ENCODE assay signal across 8 mouse cellular contexts in genomic region chr12:35192426-35192769, GRCm38 (mm10).
DNase-seq lines count a peak whose midpoint lies in the region; ATAC-seq and TF ChIP-seq lines count a peak whose summit lies in the region.

No protein-coding gene starts in this region.

- H3K9me3 ChIP-seq in hindbrain, embryonic 11.5 days (ENCODE audit: control insufficient read depth, low read length), result no peaks in the 10 kb centered on the region
- H3K9me3 ChIP-seq in midbrain, embryonic 13.5 days, result no peaks in the 10 kb centered on the region

- H3K27me3 ChIP-seq in hindbrain, embryonic 11.5 days (ENCODE audit: control insufficient read depth, insufficient read depth, low read length), result no peaks in the 10 kb centered on the region
- no peaks in the 10 kb centered on the region for H3K27me3 ChIP-seq in midbrain, embryonic 13.5 days

- peak; percentile 17 for ATAC-seq in CD4-positive, CD25-positive, alpha-beta regulatory T cell, adult 4 months
- peak; percentile 70 for ATAC-seq in hindbrain, embryonic 11.5 days (ENCODE audit: low FRiP score)
- peak; percentile 88 for ATAC-seq in midbrain, embryonic 13.5 days

- 30% methylated on average over 2 of the region's 2 CpGs for WGBS in hindbrain, embryonic 11.5 days
- WGBS in midbrain, embryonic 13.5 days, result 22% methylated on average over 2 of the region's 2 CpGs

- no peak for DNase-seq in gastrocnemius, adult 2 months
- no peak for DNase-seq in gastrocnemius, postnatal 25 days
- no peak for DNase-seq in hindbrain, embryonic 11.5 days (ENCODE audit: low spot score)
- no peak for DNase-seq in cerebellum, postnatal 25 days
- no peak for DNase-seq in left cerebral cortex, postnatal 14 days (ENCODE audit: low spot score in 2 of 2)
- DNase-seq in right cerebral cortex, adult 2 months (ENCODE audit: low spot score in 2 of 2), result no peak

- peak overlapping the region; percentile 3; the same call in 1 of the 2 replicates for H3K4me2 ChIP-seq in hindbrain, embryonic 11.5 days (replicated peaks; ENCODE audit: low read depth, low read length)
- peak overlapping the region; percentile 50 for H3K4me2 ChIP-seq in midbrain, embryonic 13.5 days (replicated peaks)

- no peak for TF ChIP-seq CTCF in gastrocnemius, adult 2 months (IDR thresholded peaks at IDR 0.05)

- H3K27ac ChIP-seq in gastrocnemius, adult 2 months, result no peak overlapping the region
- no peak overlapping the region for H3K27ac ChIP-seq in hindbrain, embryonic 11.5 days (ENCODE audit: low read depth, low read length)
- no peak overlapping the region for H3K27ac ChIP-seq in midbrain, embryonic 13.5 days

- intact Hi-C loops in gastrocnemius, adult 2 months (cut with DNase I), result loop anchor here (10.0 kb wide), 1 partner anchor 1808 kb away; no protein-coding TSS in a partner anchor
- intact Hi-C loops in left cerebral cortex, postnatal 14 days (cut with DNase I), result no loop called here

- H3K4me3 ChIP-seq in gastrocnemius, adult 2 months, result peak overlapping the region; percentile 57
- no peak overlapping the region for H3K4me3 ChIP-seq in hindbrain, embryonic 11.5 days (ENCODE audit: low read depth, low read length)
- H3K4me3 ChIP-seq in midbrain, embryonic 13.5 days (replicated peaks), result peak overlapping the region; percentile 23

- no peak overlapping the region for H3K9ac ChIP-seq in hindbrain, embryonic 11.5 days (ENCODE audit: low read depth, low read length)
- H3K9ac ChIP-seq in midbrain, embryonic 13.5 days (replicated peaks), result no peak overlapping the region

- H3K4me1 ChIP-seq in hindbrain, embryonic 11.5 days (replicated peaks; ENCODE audit: control insufficient read depth, insufficient read depth, low read length), result no peaks in the 10 kb centered on the region
- peaks cover 3% of the 10 kb centered on the region; the same call in 1 of the 2 replicates for H3K4me1 ChIP-seq in midbrain, embryonic 13.5 days (replicated peaks)

- H3K36me3 ChIP-seq in hindbrain, embryonic 11.5 days (ENCODE audit: control insufficient read depth, insufficient read depth, low read length), result no peaks in the 10 kb centered on the region
- no peaks in the 10 kb centered on the region for H3K36me3 ChIP-seq in midbrain, embryonic 13.5 days

Comparison
In these comparisons a context has a peak if more than half of its experiments do, and no peak if none do; other contexts are left out.
1. ATAC-seq: peak in every context shown above with its lines; median percentile 88 in midbrain, embryonic 13.5 days; 70 in hindbrain, embryonic 11.5 days; 17 in CD4-positive, CD25-positive, alpha-beta regulatory T cell, adult 4 months.